Mouse (Mus musculus): Measurements from ENCODE around the gene Gdf11.

DNA sequence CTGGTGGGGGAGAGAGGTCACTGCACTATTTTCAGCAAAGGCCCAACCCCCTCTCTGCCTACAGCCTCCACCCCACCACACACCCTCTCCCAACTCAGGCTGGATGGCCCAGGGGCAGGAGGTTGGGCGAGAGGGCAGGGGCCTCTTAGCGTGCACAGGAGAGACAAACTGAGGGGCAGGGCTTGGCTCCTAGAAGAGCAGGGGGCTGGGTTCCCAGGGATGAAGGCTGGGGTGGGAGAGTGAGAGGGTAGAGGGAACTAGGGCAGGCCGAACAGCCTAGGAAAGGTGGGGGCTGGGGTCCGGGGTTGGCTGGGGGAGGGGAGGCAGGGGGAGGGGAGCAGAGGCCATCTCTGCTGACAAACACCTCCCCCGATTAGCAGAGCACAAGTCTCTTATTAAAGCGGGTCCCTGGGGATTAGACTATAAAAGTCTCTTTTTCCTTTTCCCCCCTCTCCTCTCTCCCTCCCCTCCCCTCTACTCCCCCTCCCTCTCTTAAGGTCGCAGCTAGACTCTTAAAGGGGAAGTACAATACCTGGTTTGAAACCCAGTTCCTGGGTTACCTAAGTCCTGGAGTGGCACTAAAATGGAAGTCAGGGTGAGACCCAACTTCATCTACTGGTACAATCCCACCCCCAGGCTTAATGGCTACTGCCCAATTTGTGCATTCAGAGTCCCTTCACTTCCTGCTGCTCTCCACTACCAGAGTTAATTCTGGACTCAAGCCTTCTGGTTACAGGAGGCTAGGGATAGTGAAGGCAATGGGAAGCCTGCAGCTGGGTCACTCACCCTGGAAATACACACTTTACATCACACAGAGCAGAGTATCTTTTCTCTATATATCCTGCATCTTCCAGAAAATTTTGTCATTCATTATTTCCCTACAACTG lies 2.3 kb downstream of the Gdf11 start:
- TF ChIP-seq POLR2A (IDR thresholded peaks at IDR 0.05; ENCODE audit: low read depth, low read length), result no peak
- no peak for TF ChIP-seq CTCF (IDR thresholded peaks at IDR 0.05; ENCODE audit: borderline replicate concordance, insufficient read depth, low read length)

All from embryonic fibroblast, embryonic 13.5 days (primary cell).